Mouse (Mus musculus): ENCODE data around the gene Comt. TPM values are rescaled to one million over a fixed set of nuclear protein-coding genes. Genes with fewer than 3 reads are reported as not detected.

Comt gene
- polyA plus RNA-seq, 1 experiment from 2014 or later = 60.8 TPM

DNA sequence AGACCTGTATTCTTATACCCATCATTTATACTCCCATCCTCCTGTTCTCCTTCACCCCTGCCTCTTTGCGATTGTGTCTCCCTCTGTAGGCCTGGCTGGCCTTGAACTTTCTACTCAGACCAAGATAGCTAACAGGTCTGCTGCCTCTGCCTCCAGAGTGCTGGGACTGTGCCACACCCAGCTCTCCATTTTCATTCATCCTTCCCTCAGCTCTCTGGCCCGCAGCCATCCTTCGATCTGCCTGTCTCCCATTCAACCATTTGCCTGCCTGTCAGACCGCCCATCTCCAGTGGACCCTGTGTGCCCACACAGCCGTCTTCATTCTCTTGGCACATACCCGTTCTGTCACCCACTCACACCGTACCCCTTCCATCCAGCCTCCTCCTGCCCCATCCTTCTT, 42.4 kb downstream of the Comt start:
- 0 out of 2 replicates have a peak overlapping the region, but pooled peaks have one; percentile 34 for H3K27ac ChIP-seq (ENCODE audit: low read depth, low read length)
- no peak for DNase-seq (ENCODE audit: low spot score)
- H3K4me1 ChIP-seq (ENCODE audit: control insufficient read depth, insufficient read depth, low read length) = peaks cover 67% of the 10 kb centered on the region
- H3K4me2 ChIP-seq (ENCODE audit: low read depth) = no peak overlapping the region
- no peaks in the 10 kb centered on the region for H3K9me3 ChIP-seq (ENCODE audit: control insufficient read depth, low read length)
- no peak for ATAC-seq (ENCODE audit: insufficient read depth, low FRiP score, low TSS enrichment)
- 79% methylated on average over 7 of the region's 7 CpGs for WGBS
- H3K4me3 ChIP-seq (ENCODE audit: low read depth, low read length) = no peak overlapping the region
- H3K9ac ChIP-seq (ENCODE audit: low read length) = peak overlapping the region; percentile 26; the same call in 1 of the 2 replicates
- H3K27me3 ChIP-seq (ENCODE audit: control insufficient read depth, insufficient read depth, low read length) = no peaks in the 10 kb centered on the region
- no peaks in the 10 kb centered on the region for H3K36me3 ChIP-seq (ENCODE audit: control insufficient read depth, insufficient read depth, low read length)

GRCm38 (mm10) chr16:18383756-18384155, 42.9 kb downstream of the Comt start:
- WGBS = 3% methylated on average over 3 of the region's 3 CpGs
- Histone ChIP-seq H3K27me3 (ENCODE audit: control insufficient read depth, insufficient read depth, low read length) (no peaks in the 10 kb centered on the region), H3K27ac (ENCODE audit: low read depth, low read length) (0 out of 2 replicates have a peak overlapping the region, but pooled peaks have one; percentile 34), H3K4me2 (ENCODE audit: low read depth) (no peak overlapping the region), H3K9ac (ENCODE audit: low read length) (peak overlapping the region; percentile 26; the same call in 1 of the 2 replicates), H3K9me3 (ENCODE audit: control insufficient read depth, low read length) (no peaks in the 10 kb centered on the region), H3K4me3 (ENCODE audit: low read depth, low read length) (no peak overlapping the region), H3K4me1 (ENCODE audit: control insufficient read depth, insufficient read depth, low read length) (peaks cover 65% of the 10 kb centered on the region), H3K36me3 (ENCODE audit: control insufficient read depth, insufficient read depth, low read length) (no peaks in the 10 kb centered on the region)
- no peak for ATAC-seq (ENCODE audit: insufficient read depth, low FRiP score, low TSS enrichment)
- no peak for DNase-seq (ENCODE audit: low spot score)

DNA sequence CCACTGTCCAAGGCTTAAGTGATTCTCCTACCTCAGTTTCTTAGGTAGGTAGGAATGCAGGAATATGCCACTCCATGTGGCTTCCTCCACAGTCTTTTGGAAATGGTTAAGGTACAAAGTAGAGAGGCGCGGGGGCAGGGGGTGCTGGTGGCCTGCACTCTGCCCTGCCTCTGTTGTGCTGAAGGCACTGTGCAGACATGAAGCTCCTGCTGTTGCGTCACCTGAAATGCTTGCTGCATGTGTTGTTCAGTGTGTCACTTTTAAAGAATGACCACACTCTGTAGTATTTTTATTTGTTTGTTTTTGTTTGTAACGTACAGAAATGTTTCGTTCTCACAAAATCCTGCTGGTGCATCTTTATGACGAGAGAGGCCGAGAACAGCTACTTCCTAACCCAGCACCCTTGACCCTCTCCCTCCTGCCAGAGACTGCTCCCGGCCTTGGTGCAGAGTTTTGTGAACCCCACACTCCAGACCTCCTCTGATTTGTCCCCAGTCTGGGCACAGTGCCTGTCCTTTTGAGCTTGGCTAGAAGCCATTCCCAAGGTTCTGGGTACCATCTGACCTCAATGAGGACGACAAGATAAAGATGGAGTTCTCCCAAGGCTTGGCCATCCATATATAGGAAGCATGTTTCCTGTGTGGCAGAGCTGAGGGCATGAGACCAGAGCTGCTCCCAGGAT, 43.5 kb downstream of the Comt start:
- Histone ChIP-seq H3K4me2 (ENCODE audit: low read depth) (no peak overlapping the region), H3K4me1 (ENCODE audit: control insufficient read depth, insufficient read depth, low read length) (peaks cover 62% of the 10 kb centered on the region), H3K27me3 (ENCODE audit: control insufficient read depth, insufficient read depth, low read length) (no peaks in the 10 kb centered on the region), H3K27ac (ENCODE audit: low read depth, low read length) (no peak overlapping the region), H3K9me3 (ENCODE audit: control insufficient read depth, low read length) (no peaks in the 10 kb centered on the region), H3K36me3 (ENCODE audit: control insufficient read depth, insufficient read depth, low read length) (no peaks in the 10 kb centered on the region), H3K9ac (ENCODE audit: low read length) (no peak overlapping the region), H3K4me3 (ENCODE audit: low read depth, low read length) (no peak overlapping the region)
- DNase-seq (ENCODE audit: low spot score) (no peak), ATAC-seq (ENCODE audit: insufficient read depth, low FRiP score, low TSS enrichment) (no peak)
- 78% methylated on average over 9 of the region's 9 CpGs for WGBS

GRCm38 (mm10) chr16:18381621-18382258, 44.9 kb downstream of the Comt start:
- DNase-seq (ENCODE audit: low spot score) = peak; percentile 73
- H3K27me3 ChIP-seq (ENCODE audit: control insufficient read depth, insufficient read depth, low read length) = no peaks in the 10 kb centered on the region
- H3K27ac ChIP-seq (ENCODE audit: low read depth, low read length) = peak overlapping the region; percentile 85
- 0 out of 2 replicates have a peak overlapping the region, but pooled peaks have one; percentile 5 for H3K9ac ChIP-seq (ENCODE audit: low read length)
- ATAC-seq (ENCODE audit: insufficient read depth, low FRiP score, low TSS enrichment) = peak; percentile 60; the same call in 1 of the 2 replicates
- 42% methylated on average over 6 of the region's 6 CpGs for WGBS
- H3K4me3 ChIP-seq (ENCODE audit: low read depth, low read length) = no peak overlapping the region
- no peaks in the 10 kb centered on the region for H3K36me3 ChIP-seq (ENCODE audit: control insufficient read depth, insufficient read depth, low read length)
- H3K4me2 ChIP-seq (ENCODE audit: low read depth) = no peak overlapping the region
- peaks cover 55% of the 10 kb centered on the region for H3K4me1 ChIP-seq (ENCODE audit: control insufficient read depth, insufficient read depth, low read length)
- no peaks in the 10 kb centered on the region for H3K9me3 ChIP-seq (ENCODE audit: control insufficient read depth, low read length)

DNA sequence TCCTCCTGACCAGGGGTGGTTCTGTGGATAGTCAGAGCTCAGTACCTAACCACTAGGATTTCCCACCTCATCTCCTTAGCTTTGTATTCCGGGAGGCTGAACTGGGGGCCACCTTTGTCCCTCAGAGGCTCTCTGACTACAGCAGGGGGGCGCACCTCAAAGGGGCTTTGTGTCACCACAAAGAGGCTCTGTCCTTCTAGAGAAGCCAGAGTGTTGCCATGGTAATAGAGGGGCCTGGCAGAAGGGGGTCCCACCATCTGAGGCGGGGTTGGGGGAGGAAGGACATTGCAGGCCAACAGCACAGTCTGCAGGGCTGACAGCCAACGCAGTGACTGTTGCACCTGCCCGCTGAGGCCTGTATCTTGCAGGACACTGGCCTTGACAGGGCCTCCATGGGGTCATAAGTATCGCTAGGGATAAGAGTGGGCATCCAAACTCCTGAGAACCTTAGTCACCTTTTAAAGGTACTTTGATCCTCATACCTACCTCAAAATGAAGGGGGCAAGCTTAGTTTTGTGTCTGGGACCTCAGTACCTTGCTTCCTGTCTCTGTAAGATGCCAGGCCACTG, 46.1 kb downstream of the Comt start:
- 24% methylated on average over 6 of the region's 6 CpGs for WGBS
- H3K9me3 ChIP-seq (ENCODE audit: control insufficient read depth, low read length) = no peaks in the 10 kb centered on the region
- H3K9ac ChIP-seq (ENCODE audit: low read length) = no peak overlapping the region; the same call in 1 of the 2 replicates
- no peak overlapping the region for H3K4me2 ChIP-seq (ENCODE audit: low read depth)
- H3K4me3 ChIP-seq (ENCODE audit: low read depth, low read length) = no peak overlapping the region
- no peaks in the 10 kb centered on the region for H3K36me3 ChIP-seq (ENCODE audit: control insufficient read depth, insufficient read depth, low read length)
- peaks cover 55% of the 10 kb centered on the region for H3K4me1 ChIP-seq (ENCODE audit: control insufficient read depth, insufficient read depth, low read length)
- DNase-seq (ENCODE audit: low spot score) (peak; percentile 86), ATAC-seq (ENCODE audit: insufficient read depth, low FRiP score, low TSS enrichment) (peak; percentile 89)
- no peaks in the 10 kb centered on the region for H3K27me3 ChIP-seq (ENCODE audit: control insufficient read depth, insufficient read depth, low read length)
- peak overlapping the region; percentile 85 for H3K27ac ChIP-seq (ENCODE audit: low read depth, low read length)

DNA sequence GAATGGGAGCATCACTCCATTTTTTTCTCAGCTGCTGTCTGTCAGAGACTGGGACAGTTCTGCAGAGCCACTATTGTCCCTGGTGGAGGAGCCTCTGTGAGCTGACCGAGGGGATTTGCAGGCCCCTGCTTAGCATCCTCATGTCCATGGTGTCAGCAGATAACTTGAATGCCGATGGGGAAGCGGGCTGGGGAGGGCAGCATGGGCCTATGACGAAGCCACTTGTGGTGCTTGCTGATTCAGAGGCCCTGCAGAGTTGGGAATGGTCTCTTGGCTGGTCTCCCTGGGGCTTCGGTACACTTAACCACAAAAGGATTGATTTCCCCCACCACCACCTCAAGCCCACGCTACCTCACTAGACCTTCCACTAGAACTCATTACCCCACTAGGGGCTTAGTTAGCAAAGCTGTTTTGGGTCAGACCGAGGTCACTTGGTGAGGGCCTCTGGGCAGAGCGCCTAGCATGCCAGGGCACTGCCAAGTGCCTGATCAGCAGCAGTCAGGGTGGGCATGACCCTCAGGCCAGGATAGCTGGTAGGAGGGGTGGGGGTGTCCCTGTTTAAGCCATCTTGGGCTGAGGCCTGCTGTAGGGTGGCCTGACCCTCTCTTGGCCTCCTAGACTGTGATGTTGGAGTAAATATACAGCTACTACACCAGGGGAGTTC, 47.2 kb downstream of the Comt start:
- H3K9me3 ChIP-seq (ENCODE audit: control insufficient read depth, low read length) = no peaks in the 10 kb centered on the region
- H3K4me3 ChIP-seq (ENCODE audit: low read depth, low read length) = no peak overlapping the region
- H3K27ac ChIP-seq (ENCODE audit: low read depth, low read length) = peak overlapping the region; percentile 75
- 74% methylated on average over 8 of the region's 8 CpGs for WGBS
- H3K36me3 ChIP-seq (ENCODE audit: control insufficient read depth, insufficient read depth, low read length) = no peaks in the 10 kb centered on the region
- no peak overlapping the region; the same call in 1 of the 2 replicates for H3K4me2 ChIP-seq (ENCODE audit: low read depth)
- ATAC-seq (ENCODE audit: insufficient read depth, low FRiP score, low TSS enrichment) (no peak), DNase-seq (ENCODE audit: low spot score) (no peak)
- peaks cover 47% of the 10 kb centered on the region for H3K4me1 ChIP-seq (ENCODE audit: control insufficient read depth, insufficient read depth, low read length)
- peak overlapping the region; percentile 41 for H3K9ac ChIP-seq (ENCODE audit: low read length)
- no peaks in the 10 kb centered on the region for H3K27me3 ChIP-seq (ENCODE audit: control insufficient read depth, insufficient read depth, low read length)

DNA sequence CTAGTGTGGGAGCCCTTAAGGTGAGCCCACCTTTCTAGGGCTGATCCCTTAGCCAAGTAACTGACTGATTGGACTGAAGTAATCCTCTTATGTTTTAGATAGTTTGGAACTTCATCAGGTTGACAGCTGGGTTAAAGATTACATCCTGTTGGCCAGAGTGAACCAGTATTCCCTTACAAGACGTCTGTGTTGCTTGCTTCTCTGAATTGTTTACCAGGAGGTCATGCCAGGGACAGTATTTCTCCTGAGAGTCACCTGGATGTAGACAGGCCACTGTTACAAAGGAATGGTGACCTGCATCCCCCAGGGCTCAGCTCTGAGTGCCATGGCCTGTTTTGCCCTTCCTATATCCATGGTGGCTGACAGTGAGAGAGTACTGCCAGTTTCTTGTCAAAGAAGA, 48.2 kb downstream of the Comt start:
- DNase-seq (ENCODE audit: low spot score) = no peak
- ATAC-seq (ENCODE audit: insufficient read depth, low FRiP score, low TSS enrichment) = no peak
- WGBS = 38% methylated on average over 1 of the region's 1 CpGs
- H3K27ac ChIP-seq (ENCODE audit: low read depth, low read length) = no peak overlapping the region
- no peak overlapping the region for H3K9ac ChIP-seq (ENCODE audit: low read length)
- no peaks in the 10 kb centered on the region for H3K27me3 ChIP-seq (ENCODE audit: control insufficient read depth, insufficient read depth, low read length)
- H3K9me3 ChIP-seq (ENCODE audit: control insufficient read depth, low read length) = no peaks in the 10 kb centered on the region
- H3K4me2 ChIP-seq (ENCODE audit: low read depth) = no peak overlapping the region
- H3K4me3 ChIP-seq (ENCODE audit: low read depth, low read length) = no peak overlapping the region
- no peaks in the 10 kb centered on the region for H3K36me3 ChIP-seq (ENCODE audit: control insufficient read depth, insufficient read depth, low read length)
- peaks cover 41% of the 10 kb centered on the region for H3K4me1 ChIP-seq (ENCODE audit: control insufficient read depth, insufficient read depth, low read length)

DNA sequence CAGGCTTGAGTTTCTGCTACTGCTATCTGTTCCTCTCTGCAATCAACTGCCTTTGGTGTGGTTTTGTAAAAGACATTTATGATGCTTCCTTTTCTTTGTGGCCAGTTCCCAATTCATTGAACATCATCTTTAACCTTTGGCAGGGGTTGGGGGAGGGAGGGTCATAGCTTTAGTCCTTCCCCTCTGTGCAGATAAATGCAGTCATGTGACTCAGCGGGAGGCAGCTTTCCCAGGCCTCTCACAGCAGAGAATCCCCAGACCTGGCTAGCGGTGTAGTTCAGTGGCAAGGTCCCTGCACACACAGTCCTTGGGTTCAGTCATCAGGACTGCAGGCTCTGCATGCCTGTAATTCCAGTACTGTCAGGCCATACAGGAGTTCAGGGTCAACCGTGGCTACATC, 49.4 kb downstream of the Comt start:
- DNase-seq (ENCODE audit: low spot score) (no peak), ATAC-seq (ENCODE audit: insufficient read depth, low FRiP score, low TSS enrichment) (no peak)
- Histone ChIP-seq H3K9me3 (ENCODE audit: control insufficient read depth, low read length) (no peaks in the 10 kb centered on the region), H3K27me3 (ENCODE audit: control insufficient read depth, insufficient read depth, low read length) (no peaks in the 10 kb centered on the region), H3K4me2 (ENCODE audit: low read depth) (no peak overlapping the region), H3K4me3 (ENCODE audit: low read depth, low read length) (no peak overlapping the region), H3K4me1 (ENCODE audit: control insufficient read depth, insufficient read depth, low read length) (peaks cover 40% of the 10 kb centered on the region), H3K9ac (ENCODE audit: low read length) (no peak overlapping the region), H3K36me3 (ENCODE audit: control insufficient read depth, insufficient read depth, low read length) (no peaks in the 10 kb centered on the region), H3K27ac (ENCODE audit: low read depth, low read length) (no peak overlapping the region)
- WGBS = 21% methylated on average over 3 of the region's 3 CpGs
